In genomic region chr7:126759672-126760390, GRCm38 (mm10) we compare ENCODE assay signal across 8 mouse cellular contexts. TPM values are rescaled to one million over a fixed set of nuclear protein-coding genes. Genes with fewer than 3 reads are reported as not detected.
DNase-seq lines count a peak whose midpoint lies in the region; ATAC-seq and TF ChIP-seq lines count a peak whose summit lies in the region.

No protein-coding gene starts in this region.

- peaks cover 20% of the 10 kb centered on the region for H3K36me3 ChIP-seq in embryonic facial prominence, embryonic 12.5 days
- H3K36me3 ChIP-seq in hindbrain, postnatal 0 days (ENCODE audit: insufficient read depth, low read length), result peaks cover 11% of the 10 kb centered on the region

- DNase-seq in lung, adult 2 months, result peak; percentile 61
- no peak for DNase-seq in lung, postnatal 10 days
- DNase-seq in hindbrain, postnatal 0 days (ENCODE audit: low spot score), result no peak
- peak; percentile 53 for DNase-seq in naive thymus-derived CD4-positive, alpha-beta T cell, adult 2 months (ENCODE audit: low read depth)
- DNase-seq in layer of hippocampus, postnatal 36 days, result no peak
- no peak for DNase-seq in layer of hippocampus, adult 9-10 months (ENCODE audit: low spot score)
- DNase-seq in layer of hippocampus, adult 11-12 months (ENCODE audit: low spot score), result no peak

- peak overlapping the region; percentile 86 for H3K27ac ChIP-seq in embryonic facial prominence, embryonic 12.5 days
- H3K27ac ChIP-seq in hindbrain, postnatal 0 days, result peak overlapping the region; percentile 89

- H3K9me3 ChIP-seq in embryonic facial prominence, embryonic 12.5 days, result no peaks in the 10 kb centered on the region
- no peaks in the 10 kb centered on the region for H3K9me3 ChIP-seq in hindbrain, postnatal 0 days (ENCODE audit: low read length)

- peak overlapping the region; percentile 88 for H3K4me2 ChIP-seq in embryonic facial prominence, embryonic 12.5 days (replicated peaks)
- peak overlapping the region; percentile 98 for H3K4me2 ChIP-seq in hindbrain, postnatal 0 days (ENCODE audit: low read depth, low read length)

- H3K4me3 ChIP-seq in lung, adult 2 months (replicated peaks; ENCODE audit: extremely low read depth, low read depth, low read length), result peak overlapping the region; percentile 97
- H3K4me3 ChIP-seq in embryonic facial prominence, embryonic 12.5 days, result peak overlapping the region; percentile 77
- peak overlapping the region; percentile 73 for H3K4me3 ChIP-seq in hindbrain, postnatal 0 days (ENCODE audit: low read length)

- H3K27me3 ChIP-seq in embryonic facial prominence, embryonic 12.5 days, result no peaks in the 10 kb centered on the region
- no peaks in the 10 kb centered on the region for H3K27me3 ChIP-seq in hindbrain, postnatal 0 days (ENCODE audit: insufficient read depth, low read length)

- peak overlapping the region; percentile 87 for H3K9ac ChIP-seq in embryonic facial prominence, embryonic 12.5 days
- H3K9ac ChIP-seq in hindbrain, postnatal 0 days (replicated peaks; ENCODE audit: low read length), result peak overlapping the region; percentile 80

- ATAC-seq in embryonic facial prominence, embryonic 12.5 days (ENCODE audit: insufficient number of reproducible peaks, insufficient read depth, low FRiP score, low TSS enrichment), result peak; percentile 43
- ATAC-seq in hindbrain, postnatal 0 days, result peak; percentile 41

- WGBS in lung, adult 2 months, result 2% methylated on average over 22 of the region's 24 CpGs
- under 1% methylated on average over 23 of the region's 24 CpGs for WGBS in embryonic facial prominence, embryonic 12.5 days
- WGBS in hindbrain, postnatal 0 days, result 1% methylated on average over 23 of the region's 24 CpGs

- H3K4me1 ChIP-seq in lung, adult 2 months (ENCODE audit: control insufficient read depth, insufficient read depth, low read length), result peaks cover 18% of the 10 kb centered on the region
- peaks cover 27% of the 10 kb centered on the region for H3K4me1 ChIP-seq in embryonic facial prominence, embryonic 12.5 days
- H3K4me1 ChIP-seq in hindbrain, postnatal 0 days (ENCODE audit: insufficient read depth, low read length), result peaks cover 24% of the 10 kb centered on the region

- no peak for TF ChIP-seq CTCF in lung, adult 2 months (IDR thresholded peaks at IDR 0.05; ENCODE audit: insufficient read depth, low read length)
- TF ChIP-seq CTCF in hindbrain, postnatal 0 days (IDR thresholded peaks at IDR 0.05; ENCODE audit: low read depth), result no peak

- TF ChIP-seq POLR2A in lung, adult 2 months (IDR thresholded peaks at IDR 0.05; ENCODE audit: borderline replicate concordance, extremely low read depth, low read depth, low read length), result no peak; the same call in 1 of the 2 replicates

RNA-seq across cellular contexts. Expression of gene Mapk3, which starts 0.4 kb away (rescaled TPM):
- 500 and 548 TPM in 2 replicates for polyA plus RNA-seq in lung, adult 2 months (2012; rRNA removed)
- polyA plus RNA-seq in embryonic facial prominence, embryonic 12.5 days (2016; fragmentation: Nextera tagmentation; extraction: Ambion mirVana), result 52.2 and 54.5 TPM in 2 replicates
- total RNA-seq in hindbrain, postnatal 0 days (2014; rRNA removed), result 109 and 132 TPM in 2 replicates
- 99.9 and 107 TPM in 2 replicates for polyA plus RNA-seq in hindbrain, postnatal 0 days (2015; fragmentation: Nextera tagmentation; extraction: Ambion mirVana)
- total RNA-seq in layer of hippocampus, postnatal 36 days (2021), result 100 to 1,000 TPM; 144 to 146 TPM

RNA-seq across cellular contexts. Expression of gene Gdpd3, which starts 6.3 kb away (rescaled TPM):
- polyA plus RNA-seq in lung, adult 2 months (2012; rRNA removed), result 18.4 and 35.7 TPM in 2 replicates
- polyA plus RNA-seq in embryonic facial prominence, embryonic 12.5 days (2016; fragmentation: Nextera tagmentation; extraction: Ambion mirVana), result 1.00 and 1.6 TPM in 2 replicates
- total RNA-seq in hindbrain, postnatal 0 days (2014; rRNA removed), result 0.43 and 3.4 TPM in 2 replicates
- polyA plus RNA-seq in hindbrain, postnatal 0 days (2015; fragmentation: Nextera tagmentation; extraction: Ambion mirVana), result 0.92 and 0.99 TPM in 2 replicates
- 1 to 10 TPM; 2.5 to 5.1 TPM for total RNA-seq in layer of hippocampus, postnatal 36 days (2021)

RNA-seq across cellular contexts. Expression of gene Ypel3, which starts 16.9 kb away (rescaled TPM):
- polyA plus RNA-seq in lung, adult 2 months (2012; rRNA removed), result 390 and 597 TPM in 2 replicates
- 118 and 119 TPM in 2 replicates for polyA plus RNA-seq in embryonic facial prominence, embryonic 12.5 days (2016; fragmentation: Nextera tagmentation; extraction: Ambion mirVana)
- total RNA-seq in hindbrain, postnatal 0 days (2014; rRNA removed), result 163 and 240 TPM in 2 replicates
- 239 and 242 TPM in 2 replicates for polyA plus RNA-seq in hindbrain, postnatal 0 days (2015; fragmentation: Nextera tagmentation; extraction: Ambion mirVana)
- total RNA-seq in layer of hippocampus, postnatal 36 days (2021), result 100 to 1,000 TPM; 278 to 291 TPM

RNA-seq across cellular contexts. Expression of gene Tbx6, which starts 21.5 kb away (rescaled TPM):
- 8.7 and 9.5 TPM in 2 replicates for polyA plus RNA-seq in lung, adult 2 months (2012; rRNA removed)
- polyA plus RNA-seq in embryonic facial prominence, embryonic 12.5 days (2016; fragmentation: Nextera tagmentation; extraction: Ambion mirVana), result 0.61 and 0.85 TPM in 2 replicates
- 0.16 and 2.1 TPM in 2 replicates for total RNA-seq in hindbrain, postnatal 0 days (2014; rRNA removed)
- 0.26 and 0.29 TPM in 2 replicates for polyA plus RNA-seq in hindbrain, postnatal 0 days (2015; fragmentation: Nextera tagmentation; extraction: Ambion mirVana)
- total RNA-seq in layer of hippocampus, postnatal 36 days (2021), result 1 to 10 TPM in 1 of 2 experiments, under 1 TPM in 1; 0.75 to 1.1 TPM

RNA-seq across cellular contexts. Expression of gene Ppp4c, which starts 32.5 kb away (rescaled TPM):
- 135 and 156 TPM in 2 replicates for polyA plus RNA-seq in lung, adult 2 months (2012; rRNA removed)
- polyA plus RNA-seq in embryonic facial prominence, embryonic 12.5 days (2016; fragmentation: Nextera tagmentation; extraction: Ambion mirVana), result 362 and 385 TPM in 2 replicates
- 126 and 199 TPM in 2 replicates for total RNA-seq in hindbrain, postnatal 0 days (2014; rRNA removed)
- 142 and 143 TPM in 2 replicates for polyA plus RNA-seq in hindbrain, postnatal 0 days (2015; fragmentation: Nextera tagmentation; extraction: Ambion mirVana)
- 10 to 100 TPM; 54.3 to 59.5 TPM for total RNA-seq in layer of hippocampus, postnatal 36 days (2021)

Comparison
In these comparisons a context has a peak if more than half of its experiments do, and no peak if none do; other contexts are left out.
1. DNase-seq: peak in lung, adult 2 months (single experiment) and naive thymus-derived CD4-positive, alpha-beta T cell, adult 2 months (single experiment); none in lung, postnatal 10 days (single experiment), hindbrain, postnatal 0 days (single experiment), layer of hippocampus, postnatal 36 days (0 of 2), layer of hippocampus, adult 9-10 months (single experiment) and layer of hippocampus, adult 11-12 months (single experiment).
2. Peak in every context shown above with its lines, with median percentiles within 50 percentile points of each other: H3K4me3 ChIP-seq.